Mouse (Mus musculus) heart, postnatal 25 days (tissue): ENCODE results near the gene Stim2. TPM values are rescaled to one million over a fixed set of nuclear protein-coding genes. Genes with fewer than 3 reads are reported as not detected.

Experiments
- DNase-seq: peaks from one replicate; pipeline ENCODE4 v3.0.0; 2022; ENCODE audit warnings: low spot score
- intact Hi-C: fragments of 180-260 bp; cut with DNase I; formaldehyde crosslinking; loops from one replicate; pipeline ENCODE4 v1.15.1; 2025
- total RNA-seq, 2 experiments: library from RNA; stranded (reverse); gene quantifications; 2 replicates each; pipeline ENCODE4 v1.2.3; 2021

Stim2 gene
- total RNA-seq, 2 experiments from 2014 or later = 12.4 to 16.6 TPM

DNA sequence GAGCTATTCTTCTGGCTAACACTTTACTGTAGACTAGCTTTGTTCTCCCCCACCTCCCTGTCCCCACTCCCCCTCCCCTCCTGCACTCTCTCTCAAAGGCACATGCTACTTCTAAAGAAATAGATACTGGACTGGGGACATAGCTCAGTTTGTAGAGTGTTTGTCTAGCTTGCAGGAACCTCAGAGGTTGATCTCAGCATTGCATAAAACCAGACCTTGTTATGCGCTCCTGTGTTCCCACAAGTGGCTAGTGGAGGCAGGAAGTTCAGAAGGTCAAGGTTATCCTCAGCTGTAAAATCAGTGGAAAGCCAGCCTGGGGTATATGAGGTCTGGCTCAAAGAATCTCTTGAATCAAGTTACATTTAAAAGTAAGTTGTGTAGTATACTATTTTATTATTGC lies 36.4 kb downstream of the Stim2 start:
- no peak for DNase-seq
- intact Hi-C loops = loop anchor here (5.0 kb wide), 1 partner anchor 38 kb away; no protein-coding TSS in a partner anchor

- intact Hi-C loops = no loop called here
- DNase-seq = no peak
Observed at GRCm38 (mm10) chr5:54038615-54039014, 40.3 kb downstream of the Stim2 start.

GRCm38 (mm10) chr5:54040527-54040926 lies 42.2 kb downstream of the Stim2 start:
- intact Hi-C loops = no loop called here
- DNase-seq = no peak

- intact Hi-C loops = no loop called here
- DNase-seq = no peak
Observed at GRCm38 (mm10) chr5:54042013-54042412, 43.7 kb downstream of the Stim2 start.

GRCm38 (mm10) chr5:54045523-54045922 lies 47.2 kb downstream of the Stim2 start:
- DNase-seq = no peak
- intact Hi-C loops = loop anchor here (5.0 kb wide), 2 partner anchors 43 to 47 kb away; no protein-coding TSS in a partner anchor

- DNase-seq = no peak
- intact Hi-C loops = loop anchor here (5.0 kb wide), 2 partner anchors 44 to 46 kb away; no protein-coding TSS in a partner anchor
Observed at GRCm38 (mm10) chr5:54046432-54046831, 48.1 kb downstream of the Stim2 start.

DNA sequence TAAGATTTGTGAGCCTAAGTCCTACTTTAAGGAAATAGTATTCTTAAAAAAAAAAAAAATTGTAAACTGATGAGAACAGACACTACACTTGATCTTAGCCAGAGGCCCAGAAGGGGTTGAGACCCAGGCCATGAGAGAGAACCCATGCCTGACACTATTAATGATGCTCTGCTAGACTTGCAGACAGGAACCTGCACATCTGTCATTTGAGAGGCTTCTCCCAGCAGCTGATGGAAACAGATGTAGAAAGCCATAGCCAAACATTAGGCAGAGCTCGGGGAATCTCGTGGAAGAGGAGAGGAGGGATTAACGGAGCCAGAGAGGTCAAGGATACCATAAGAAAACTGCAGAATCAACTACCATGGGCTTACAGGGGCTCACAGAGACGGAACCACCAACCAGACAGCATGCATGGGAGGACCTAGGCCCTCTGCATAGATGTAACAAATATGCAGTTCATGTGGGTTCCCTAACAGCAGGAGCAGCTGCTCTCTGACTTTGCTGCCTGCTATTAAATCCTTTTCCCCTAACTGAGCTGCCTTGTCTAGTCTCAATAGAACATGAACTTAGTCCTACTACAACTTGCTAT lies 50.9 kb downstream of the Stim2 start:
- intact Hi-C loops = loop anchor here (5.0 kb wide), 2 partner anchors 43 to 47 kb away; no protein-coding TSS in a partner anchor
- DNase-seq = no peak

GRCm38 (mm10) chr5:54049940-54050339 lies 51.6 kb downstream of the Stim2 start:
- no peak for DNase-seq
- intact Hi-C loops = loop anchor here (5.0 kb wide), 2 partner anchors 42 to 48 kb away; no protein-coding TSS in a partner anchor

GRCm38 (mm10) chr5:54051056-54051455 lies 52.8 kb downstream of the Stim2 start:
- intact Hi-C loops = no loop called here
- no peak for DNase-seq

- intact Hi-C loops = no loop called here
- no peak for DNase-seq
Observed at GRCm38 (mm10) chr5:54052205-54052604, 53.9 kb downstream of the Stim2 start.

DNA sequence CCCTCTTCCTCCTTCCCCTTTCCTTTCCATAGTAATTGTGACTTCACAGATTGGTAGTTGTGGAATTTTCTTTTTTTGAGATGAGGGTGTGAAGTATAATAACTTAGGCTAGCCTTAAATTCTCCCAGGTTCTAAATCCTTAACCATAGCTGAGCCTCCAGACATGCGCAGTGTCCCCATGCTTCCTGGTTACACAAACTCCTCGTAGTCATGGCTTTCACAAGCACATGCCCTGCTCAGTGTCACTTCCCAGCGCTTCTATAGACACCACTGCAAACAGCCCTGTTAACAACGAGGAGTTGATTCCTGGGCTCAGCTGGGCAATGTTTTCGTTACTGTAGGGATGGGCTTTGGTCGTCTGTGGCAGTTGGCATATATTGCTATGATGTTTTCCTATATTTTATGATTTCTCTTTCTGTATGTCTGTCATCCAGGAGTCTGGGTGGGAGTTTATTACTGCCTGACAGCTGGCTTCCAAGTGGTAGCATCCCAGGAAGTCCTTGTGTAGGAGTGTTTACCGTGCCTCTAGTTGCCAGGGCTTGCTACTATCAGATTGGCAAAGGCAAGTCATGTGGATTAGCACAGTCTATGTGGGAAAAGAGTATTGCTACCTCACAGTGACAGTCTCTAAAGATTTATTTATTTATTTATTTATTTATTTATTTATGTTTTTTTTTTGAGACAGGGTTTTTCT lies 55.5 kb downstream of the Stim2 start:
- DNase-seq = no peak
- intact Hi-C loops = no loop called here

GRCm38 (mm10) chr5:54056266-54056665 lies 58.0 kb downstream of the Stim2 start:
- intact Hi-C loops = no loop called here
- DNase-seq = no peak

GRCm38 (mm10) chr5:54059998-54060397 lies 61.7 kb downstream of the Stim2 start:
- intact Hi-C loops = no loop called here
- no peak for DNase-seq

DNA sequence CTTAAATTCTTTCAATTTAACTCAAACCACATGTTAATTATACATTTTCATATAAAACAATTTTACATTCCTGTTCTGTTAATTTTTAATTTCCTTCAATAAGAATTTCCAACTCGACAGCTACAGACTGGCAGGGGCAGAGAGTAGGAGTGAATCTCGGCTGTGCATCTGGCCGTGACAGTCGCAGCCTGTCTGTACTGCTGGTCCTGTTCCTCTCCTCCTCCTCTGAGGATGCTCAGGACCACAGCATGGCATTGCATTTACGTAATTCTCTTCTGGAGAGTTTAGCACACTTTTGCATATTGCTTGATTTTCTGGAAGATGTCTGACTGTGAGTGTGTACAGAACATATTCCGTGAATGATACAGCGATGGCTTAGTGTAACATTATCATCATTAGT lies 63.8 kb downstream of the Stim2 start:
- DNase-seq = no peak
- intact Hi-C loops = no loop called here

GRCm38 (mm10) chr5:54067591-54067990 lies 69.3 kb downstream of the Stim2 start:
- intact Hi-C loops = no loop called here
- no peak for DNase-seq

- no peak for DNase-seq
- intact Hi-C loops = loop anchor here (5.0 kb wide), 1 partner anchor 38 kb away; no protein-coding TSS in a partner anchor
Observed at GRCm38 (mm10) chr5:54070549-54070948, 72.2 kb downstream of the Stim2 start.

- intact Hi-C loops = loop anchor here (5.0 kb wide), 1 partner anchor 39 kb away; no protein-coding TSS in a partner anchor
- DNase-seq = no peak
Observed at GRCm38 (mm10) chr5:54071288-54071687, 73.0 kb downstream of the Stim2 start.

DNA sequence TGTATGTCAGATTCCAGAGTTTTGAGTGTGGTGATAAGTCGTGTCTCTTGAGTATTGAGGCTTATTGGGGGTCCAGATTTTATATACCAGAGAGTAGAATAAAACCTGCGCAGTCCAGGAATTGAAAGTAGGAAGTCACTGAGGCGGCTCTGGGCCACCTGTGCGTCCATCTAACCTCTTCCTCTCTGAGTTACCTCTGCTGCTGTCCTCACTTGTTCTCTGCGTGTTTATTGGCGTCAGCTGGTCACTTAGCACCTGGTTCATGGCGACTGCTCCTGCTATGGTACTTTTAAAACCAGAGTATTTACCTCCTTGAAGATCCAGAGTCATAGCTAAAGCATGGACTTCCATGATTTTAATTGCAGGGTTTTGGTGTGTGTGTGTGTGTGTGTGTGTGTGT lies 73.4 kb downstream of the Stim2 start:
- intact Hi-C loops = loop anchor here (5.0 kb wide), 1 partner anchor 39 kb away; no protein-coding TSS in a partner anchor
- no peak for DNase-seq

DNA sequence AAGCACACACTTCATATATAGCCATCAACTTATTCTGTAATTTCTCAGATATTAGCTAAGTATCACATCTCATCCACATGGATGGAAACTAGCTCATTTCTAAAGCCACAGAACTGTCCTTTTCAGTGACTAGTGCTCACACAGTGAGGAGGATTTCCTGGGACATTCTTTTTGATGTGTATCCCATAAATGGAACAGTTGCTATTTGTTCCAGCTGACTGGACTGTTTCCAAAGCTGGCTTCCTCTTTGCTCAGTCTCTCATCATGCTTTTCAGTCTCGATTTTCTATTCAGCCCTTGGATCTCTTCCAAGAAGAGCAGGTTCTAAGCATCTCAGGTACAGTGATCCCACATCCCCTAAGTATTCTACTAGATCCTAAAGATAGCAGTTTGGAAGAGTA lies 75.0 kb downstream of the Stim2 start:
- intact Hi-C loops = loop anchor here (5.0 kb wide), 1 partner anchor 41 kb away; no protein-coding TSS in a partner anchor
- DNase-seq = no peak

GRCm38 (mm10) chr5:54079997-54080396 lies 81.7 kb downstream of the Stim2 start:
- intact Hi-C loops = no loop called here
- no peak for DNase-seq

DNA sequence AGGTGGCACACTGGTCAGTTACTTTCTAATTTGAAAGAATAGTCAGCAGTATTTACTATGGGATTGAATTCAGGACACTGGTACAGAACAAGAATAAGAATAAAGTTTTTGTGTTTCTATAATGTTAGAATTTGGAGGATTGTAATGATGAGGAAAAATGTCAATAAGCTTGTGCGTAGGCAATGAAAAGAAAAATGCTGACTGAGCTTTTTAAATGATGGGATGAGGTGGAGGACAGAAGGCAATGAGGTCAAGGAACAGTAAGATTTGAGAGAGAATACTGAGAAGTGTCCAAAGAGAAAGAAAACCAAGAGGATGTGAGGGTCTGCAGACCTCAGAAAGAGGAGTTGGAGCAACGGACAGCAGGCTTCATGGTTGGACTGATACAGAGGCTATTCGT lies 89.6 kb downstream of the Stim2 start:
- DNase-seq = no peak
- intact Hi-C loops = no loop called here
